Mouse (Mus musculus) cerebellum, adult 9-11 months (tissue): ENCODE measurements around the gene Heg1.

Experiments
- DNase-seq: peaks from one replicate; pipeline ENCODE4 v3.0.0; 2022

The Heg1 gene

DNA sequence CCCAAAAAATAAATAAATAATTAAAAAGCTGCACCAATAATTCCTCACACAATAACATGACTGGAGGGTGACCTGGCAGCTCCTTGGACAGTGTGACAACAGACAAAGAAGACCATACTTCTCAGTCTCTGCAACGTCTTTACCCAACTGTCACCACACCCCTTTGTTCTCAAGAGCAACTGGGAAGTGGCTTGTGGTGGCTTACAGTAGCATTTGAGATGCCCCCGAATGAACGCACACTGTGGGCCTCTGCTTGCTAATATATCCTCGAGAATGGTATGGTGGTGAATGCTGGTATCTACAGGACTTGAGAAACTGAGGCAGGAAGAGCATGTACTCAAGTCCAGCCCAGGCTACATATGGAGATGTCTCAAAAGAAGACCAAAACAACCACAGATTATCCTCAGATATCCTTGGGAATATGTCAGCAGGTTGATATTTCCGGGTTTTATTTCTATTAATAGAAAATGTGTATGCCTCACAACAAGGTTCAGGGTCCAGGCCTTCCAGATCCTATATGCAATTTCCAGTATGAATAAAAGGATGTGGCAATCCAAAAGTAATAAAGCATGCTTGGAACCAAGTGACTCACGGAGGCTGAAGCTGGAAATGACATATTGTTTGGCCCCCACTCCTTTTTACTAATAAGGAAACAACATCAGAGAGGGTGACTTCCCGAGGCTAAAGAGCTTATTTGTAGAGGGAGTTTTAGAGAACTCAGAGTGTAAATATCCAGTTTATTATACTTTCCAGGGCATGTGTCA, 92.8 kb downstream of the Heg1 start:
- DNase-seq, result no peak

DNA sequence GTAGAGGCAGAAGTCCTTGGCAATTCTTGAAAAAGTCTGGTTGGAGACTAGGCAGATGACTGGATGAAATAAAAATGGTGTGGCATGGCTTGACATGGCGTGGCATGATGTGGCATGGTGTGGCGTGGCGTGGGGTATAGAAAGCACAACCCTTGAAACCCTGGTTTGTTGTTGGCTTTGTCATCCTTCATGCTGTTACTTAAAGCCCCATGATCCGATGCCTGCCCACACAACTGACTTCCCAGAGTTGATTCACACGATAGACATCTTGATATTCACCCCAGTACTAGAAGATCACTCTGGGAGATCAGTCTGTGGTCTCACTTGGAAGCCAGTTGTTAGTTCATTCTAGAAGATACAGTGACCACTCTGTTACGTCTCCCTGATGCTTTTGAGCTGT, 93.4 kb downstream of the Heg1 start:
- DNase-seq, result no peak

DNA sequence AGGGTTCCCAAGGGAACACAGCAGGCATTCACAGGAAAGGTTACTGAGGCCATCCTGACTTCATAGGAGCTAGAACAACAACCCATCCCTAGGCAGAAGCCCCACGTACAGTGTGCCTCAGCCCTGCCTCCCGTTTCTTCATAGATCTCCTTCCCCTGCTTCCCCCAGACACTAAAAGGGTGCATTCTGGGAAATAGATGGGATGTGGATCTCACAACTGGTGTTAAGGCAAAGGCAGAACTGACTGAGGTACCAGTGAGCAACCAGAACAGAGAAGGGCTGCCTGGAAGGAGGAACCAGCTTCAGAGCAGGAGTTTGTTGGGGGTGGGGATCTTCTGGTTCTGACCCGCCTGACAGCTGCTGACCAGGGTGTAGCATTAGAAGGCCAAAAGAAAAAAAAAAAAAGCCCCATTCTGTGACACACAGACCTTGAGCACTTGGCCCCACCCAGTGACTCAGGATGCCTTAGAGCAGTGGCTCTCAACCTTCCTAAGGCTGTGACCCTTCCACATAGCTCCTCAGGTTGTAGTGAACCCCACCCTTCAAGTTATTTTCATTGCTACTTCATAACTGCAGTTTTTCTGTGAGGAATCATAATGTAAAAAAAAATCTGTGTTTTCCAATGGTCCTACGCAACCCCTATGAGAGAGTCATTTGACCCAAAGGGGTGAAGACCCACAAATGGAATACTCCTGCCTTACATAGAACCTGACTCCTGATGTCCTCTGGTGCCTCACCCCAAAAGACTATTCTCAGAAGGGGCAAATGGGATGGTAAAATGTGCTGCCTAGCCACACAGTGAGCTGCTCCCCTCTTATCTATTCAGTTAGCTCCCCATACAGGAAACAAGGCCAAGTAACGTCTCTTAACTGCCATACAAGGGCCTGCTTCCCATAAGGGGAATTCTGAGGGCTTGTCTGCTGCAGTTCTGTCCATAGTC, 97.9 kb downstream of the Heg1 start:
- no peak for DNase-seq

DNA sequence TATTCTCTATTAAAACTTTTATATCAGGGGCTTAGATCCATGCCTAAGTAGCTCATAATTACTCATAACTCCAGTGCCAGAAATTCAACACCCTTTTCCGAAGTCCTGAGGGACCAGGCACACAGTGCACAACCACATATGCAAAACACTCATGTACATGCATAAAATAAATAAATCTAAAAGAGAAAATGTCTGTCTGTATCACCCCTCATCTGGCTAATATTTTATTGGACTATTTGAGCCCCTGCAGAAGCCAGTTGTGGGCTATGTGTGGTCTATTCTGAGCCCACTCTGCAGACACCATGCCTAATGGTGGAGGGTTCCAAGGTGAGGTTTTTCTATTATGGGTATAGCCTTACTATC, 98.5 kb downstream of the Heg1 start:
- DNase-seq, result no peak

DNA sequence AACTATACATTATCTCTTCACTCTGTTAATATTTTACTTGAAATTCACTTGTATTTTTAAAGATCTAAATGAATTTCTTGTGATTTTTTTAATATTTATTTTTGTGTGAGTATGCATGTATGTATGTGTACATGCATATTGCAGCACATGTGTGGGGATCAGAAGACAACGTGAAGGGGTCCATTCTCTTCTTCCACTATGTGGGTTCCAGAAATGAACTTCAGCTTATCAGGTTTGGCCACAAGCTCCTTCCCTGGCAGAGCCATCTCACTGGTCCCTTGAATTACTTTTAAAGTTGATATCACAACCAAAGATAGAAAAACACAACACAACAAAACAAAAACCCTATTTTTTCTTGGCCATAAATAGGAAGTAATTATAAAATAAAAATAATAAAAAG, 100.4 kb downstream of the Heg1 start:
- DNase-seq, result no peak

DNA sequence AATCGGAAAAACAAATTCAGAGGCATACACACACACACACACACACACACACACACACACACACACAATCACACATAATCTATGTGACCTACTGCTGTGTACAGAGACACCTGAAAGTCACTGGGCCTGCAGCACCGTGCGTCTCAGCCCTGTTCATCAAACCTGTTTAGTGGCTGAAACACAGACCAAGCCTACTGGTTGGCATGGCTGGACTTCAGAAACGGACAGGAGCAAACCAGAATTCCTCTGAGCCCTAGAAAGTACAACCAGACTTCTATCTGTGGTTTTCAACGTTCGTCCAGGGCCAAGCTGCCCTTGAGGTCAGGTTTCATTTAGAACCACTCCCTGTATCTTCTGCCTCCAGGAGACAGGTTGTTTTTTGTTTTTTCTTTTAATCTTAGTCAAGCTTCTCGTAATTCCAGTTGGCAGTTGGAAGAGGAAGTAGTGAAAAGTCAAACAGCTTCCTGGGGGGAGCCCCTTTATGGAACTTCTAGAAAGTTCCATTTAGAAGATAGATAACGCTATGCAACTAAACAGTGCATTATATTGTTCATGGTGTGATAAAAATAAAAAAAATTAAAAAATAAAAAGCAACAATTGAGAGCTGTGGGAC, 101.0 kb downstream of the Heg1 start:
- DNase-seq, result no peak

DNA sequence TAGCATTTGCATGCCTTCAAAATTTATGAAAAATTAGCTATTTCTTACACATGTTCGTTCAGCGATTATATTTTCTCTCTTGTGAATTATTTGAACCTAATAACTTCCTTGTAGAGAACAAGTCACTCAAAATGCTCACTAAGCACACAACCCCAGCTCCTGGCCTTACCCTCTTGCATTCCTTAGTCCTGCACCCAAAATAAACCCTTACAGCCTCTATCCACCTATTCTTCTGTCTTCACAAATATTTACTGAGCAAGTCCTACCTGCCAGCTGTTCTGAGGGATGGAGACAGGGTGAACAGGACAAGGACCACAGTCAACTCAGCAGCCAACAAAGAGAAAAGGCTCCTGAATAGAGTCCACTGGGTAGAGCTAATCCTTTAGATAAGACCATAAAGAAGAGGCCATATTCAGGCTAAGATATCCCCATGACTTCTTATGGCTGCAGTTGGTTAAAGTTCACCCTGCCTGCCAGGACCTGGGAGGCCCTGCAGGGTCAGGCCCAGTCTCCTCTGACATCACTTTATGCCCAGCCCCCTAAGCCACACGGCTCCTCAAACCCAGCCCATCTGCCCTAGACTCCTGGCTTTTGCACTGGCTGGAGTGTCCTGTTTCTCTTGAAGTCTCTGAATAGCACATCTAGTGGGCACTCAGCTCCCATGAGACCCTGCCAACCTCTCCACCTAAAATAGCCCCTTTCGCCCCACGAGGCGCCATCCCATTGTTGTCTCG, 102.7 kb downstream of the Heg1 start:
- no peak for DNase-seq

DNA sequence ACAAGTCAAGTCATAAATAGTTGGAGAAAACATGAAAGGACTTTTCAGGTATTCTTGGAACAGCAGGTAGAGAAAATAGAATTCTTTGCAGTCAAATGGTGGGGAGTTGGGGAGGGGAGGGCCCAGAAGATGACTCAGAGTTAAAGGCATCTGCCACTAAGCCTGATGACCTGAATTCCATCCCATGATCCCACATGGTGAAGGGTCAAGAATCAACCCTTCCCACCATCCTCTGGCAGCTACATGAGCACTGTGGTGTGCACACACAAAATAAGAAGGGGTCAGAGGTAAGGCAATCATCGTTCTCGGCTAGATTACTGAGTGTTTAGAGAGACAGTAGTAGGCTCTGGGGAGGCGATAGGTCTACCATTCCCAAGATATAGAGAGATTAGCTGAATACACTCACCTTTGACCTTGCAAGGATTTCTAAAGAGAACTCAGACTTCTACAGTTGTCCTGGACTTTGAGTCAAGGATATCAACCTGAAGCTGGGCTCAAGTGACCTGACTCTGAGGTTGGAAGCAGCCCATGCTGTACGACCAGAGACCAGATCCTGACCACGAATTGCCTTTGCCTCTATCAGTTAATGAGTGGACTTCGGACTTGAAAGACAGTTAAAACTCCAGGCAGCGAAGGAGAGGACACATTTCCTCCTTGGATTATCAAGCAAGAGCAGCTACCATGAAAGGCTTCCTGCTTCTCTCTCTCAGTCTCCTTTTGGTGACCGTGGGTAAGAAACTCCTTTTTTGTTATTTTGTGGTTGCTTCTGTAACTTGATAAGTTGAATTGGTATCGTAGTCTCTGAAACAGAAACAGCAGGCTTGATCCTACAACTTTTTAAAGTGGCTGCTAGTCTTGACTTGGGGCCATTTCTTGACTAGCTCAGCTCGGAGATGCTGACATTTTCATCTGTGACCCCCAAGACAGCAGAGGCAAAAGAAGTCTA, 109.9 kb downstream of the Heg1 start, which contains the start of gene Muc13:
Gene Muc13, plus strand, starts transcription at position 192 of the 946 bp plus-strand sequence.
- no peak for DNase-seq

DNA sequence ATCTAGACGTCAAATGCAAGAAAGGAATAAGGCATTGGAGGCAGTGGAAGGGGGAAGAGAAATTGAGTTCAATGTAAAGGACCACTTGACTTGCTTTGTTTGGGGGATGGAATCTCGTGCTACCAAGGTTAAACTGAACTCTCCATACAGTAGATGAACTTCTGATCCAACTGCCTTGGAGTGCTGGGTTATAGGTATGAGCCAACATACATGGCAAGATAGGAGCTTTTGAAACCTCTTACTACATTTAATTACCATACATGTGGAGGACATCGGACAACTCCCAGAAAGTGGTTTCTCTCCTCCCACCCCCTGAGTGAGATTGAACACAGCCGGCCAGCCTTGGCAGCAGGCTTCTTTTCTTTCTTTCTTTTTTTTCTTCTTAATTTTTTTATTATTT, 110.9 kb downstream of the Heg1 start:
- DNase-seq, result no peak

DNA sequence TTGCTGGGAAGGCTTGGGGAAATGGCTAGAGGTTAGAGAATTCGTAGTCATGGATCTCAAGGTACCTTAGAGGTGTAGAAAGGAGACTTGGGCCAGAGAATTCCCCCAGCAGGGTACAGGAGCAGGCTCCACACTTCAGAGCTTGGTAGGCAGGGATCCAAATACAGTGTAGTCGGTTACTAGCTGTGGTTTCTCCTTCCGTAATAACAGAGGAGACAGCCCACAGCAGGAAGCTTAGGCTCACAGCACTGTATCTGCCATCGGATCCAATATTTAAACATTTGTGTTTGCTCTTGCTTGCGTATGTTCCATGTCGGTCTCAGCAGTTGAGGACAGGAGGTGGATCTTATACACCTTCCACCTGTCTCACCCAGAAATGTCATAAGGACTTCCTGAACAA, 111.7 kb downstream of the Heg1 start:
- no peak for DNase-seq

DNA sequence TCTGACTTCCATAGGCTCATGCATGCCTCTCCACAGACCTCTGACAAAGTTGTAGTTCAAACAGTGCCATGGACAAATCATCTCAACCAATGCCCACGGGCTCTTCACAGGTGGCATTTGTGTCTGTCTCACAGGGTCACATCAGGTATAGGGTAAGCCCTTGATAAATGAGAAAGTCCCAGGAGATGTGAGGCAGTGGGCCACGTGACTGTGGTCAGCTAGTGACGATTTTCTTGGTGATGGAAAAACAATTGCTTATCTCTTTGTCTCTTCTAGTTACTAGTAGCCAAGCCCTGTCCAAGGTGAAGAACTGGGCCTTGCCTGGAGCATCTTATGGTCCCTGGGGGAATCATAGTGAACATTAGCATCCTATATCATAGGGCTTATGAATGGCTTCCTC, 112.6 kb downstream of the Heg1 start:
- DNase-seq, result no peak

DNA sequence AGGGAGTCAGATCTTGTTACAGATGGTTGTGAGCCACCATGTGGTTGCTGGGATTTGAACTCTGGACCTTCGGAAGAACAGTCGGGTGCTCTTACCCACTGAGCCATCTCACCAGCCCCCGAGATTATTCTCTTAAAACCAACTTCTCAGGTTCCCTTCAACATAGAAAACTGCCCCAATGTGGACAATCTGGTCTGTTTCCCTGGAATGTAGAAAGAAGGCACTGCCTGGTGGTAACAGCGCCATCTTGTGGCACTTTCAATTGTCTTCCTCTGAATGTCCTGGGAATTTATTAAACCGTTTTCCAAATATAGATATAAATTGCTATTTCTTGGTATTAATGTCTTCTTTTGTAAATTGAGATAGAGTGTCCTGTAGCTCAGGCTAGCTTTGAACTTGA, 113.7 kb downstream of the Heg1 start:
- DNase-seq, result peak; percentile 35

DNA sequence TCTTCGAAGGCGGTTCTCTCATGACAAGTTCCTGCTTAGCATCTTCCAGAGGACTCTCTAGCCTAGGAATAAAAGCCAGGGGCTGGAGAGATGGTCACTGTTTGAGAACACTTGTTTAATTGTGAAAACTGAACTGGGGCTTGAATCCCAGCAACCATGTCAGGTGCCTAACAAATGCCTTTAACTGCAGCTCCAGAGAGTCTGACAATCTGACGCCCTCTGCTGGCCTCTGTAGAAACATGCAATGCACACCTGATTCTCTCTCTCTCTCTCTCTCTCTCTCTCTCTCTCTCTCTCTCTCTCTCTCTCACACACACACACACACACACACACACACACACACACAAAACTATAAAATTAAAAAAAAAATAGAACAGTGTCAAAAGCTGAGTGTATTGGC, 125.8 kb downstream of the Heg1 start:
- DNase-seq, result no peak

DNA sequence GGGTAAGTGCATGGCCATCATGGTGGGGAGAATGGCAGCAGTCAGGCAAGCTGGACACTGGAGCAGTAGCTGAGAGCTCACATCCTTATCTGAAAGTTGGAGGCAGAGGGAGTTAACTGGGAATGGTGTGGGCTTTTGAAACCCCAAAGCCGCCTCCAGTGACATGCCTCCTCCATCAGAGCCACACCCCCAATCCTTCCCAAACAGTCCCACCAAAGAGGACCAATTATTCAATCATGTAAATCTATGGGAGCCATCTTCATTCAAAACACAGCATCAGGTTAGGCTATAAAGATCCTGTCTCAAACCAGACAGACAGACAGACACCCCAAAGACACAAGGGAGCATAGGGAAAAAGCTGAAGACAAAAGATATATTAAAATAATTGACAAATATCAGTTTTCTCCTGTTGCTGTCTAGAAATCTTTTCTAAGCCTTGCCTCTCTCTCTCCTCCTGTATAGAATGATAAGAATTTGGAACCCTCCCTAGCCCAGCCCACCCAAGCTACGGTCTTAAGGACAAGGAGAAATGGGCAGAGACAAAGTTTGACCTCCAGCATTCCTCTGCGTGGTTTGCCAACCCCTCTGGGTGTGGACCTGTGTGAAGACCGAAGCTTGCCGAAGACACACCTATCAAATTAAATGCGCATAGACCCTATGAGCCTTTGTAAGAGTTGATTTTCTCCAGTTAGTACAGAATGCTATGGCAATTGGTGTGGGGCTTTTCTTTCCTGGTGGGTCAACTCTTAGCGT, 134.4 kb downstream of the Heg1 start:
- DNase-seq, result no peak

DNA sequence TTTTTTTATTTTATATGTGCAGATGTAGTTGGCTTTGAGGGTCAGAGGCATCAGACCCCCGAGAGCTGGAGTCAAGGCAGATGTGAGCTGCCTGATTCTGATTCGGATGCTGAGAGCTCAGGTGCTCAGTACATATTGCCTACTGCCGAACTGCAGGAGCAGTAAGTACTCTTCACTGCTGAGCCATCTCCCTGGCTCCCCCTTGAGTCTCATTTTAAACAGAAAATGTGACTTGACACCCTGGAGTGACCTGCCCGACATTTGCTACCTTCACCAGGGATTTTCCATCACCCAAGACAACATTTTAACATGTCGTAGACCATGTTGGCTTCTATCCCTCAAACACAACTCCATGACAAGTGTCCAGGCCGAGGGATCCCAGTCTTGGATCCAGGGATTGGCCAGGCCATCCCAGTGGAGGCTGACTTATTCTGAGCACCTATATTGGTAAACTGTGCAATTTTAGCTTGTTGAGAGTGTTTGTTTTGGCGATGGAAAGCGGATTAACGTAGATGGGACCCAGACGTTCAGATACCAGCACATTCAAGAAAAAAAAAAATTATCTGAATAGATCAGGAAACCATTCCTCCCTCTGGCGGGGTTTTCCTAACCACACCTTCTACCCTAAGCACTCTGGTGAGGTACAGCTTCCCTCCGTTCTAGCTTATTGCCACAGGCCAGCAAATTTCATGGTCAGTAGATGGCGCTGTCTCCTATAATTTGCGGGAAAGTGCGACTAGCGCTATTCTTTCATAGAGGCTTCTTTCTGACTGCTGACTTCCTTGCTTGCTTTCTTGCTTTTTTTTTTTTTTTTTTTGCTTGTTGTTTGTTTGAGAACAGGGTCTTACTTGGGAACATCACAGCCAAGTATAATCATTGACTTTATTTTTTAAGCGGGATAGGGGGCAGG, 136.4 kb downstream of the Heg1 start:
- peak; percentile 82 for DNase-seq
